Mouse (Mus musculus) spleen, adult 2 months (tissue): ENCODE data around the gene Slco4a1. TPM values are rescaled to one million over a fixed set of nuclear protein-coding genes. Genes with fewer than 3 reads are reported as not detected.

ENCODE experiments used
- DNase-seq, 2 experiments: peaks; one replicate each; pipeline versions ENCODE4 v3.0.0 to v3.0.0-alpha.2; 2012 to 2021; ENCODE audit warnings: low spot score in 2 of 2, low read depth in 1 of 2
- H3K27ac ChIP-seq: fragments of 200-500 bp; 2 replicates; pipeline ENCODE4 v1.5.1; 2012; ENCODE audit warnings: low read length, inconsistent platforms; ENCODE audit not compliant: insufficient read depth
- H3K27me3 ChIP-seq: fragments of 200-500 bp; 2 replicates; pipeline ENCODE4 v1.6.1; 2012; ENCODE audit warnings: mild to moderate bottlenecking, moderate library complexity, low read length, inconsistent platforms; ENCODE audit not compliant: control insufficient read depth, insufficient read depth
- H3K36me3 ChIP-seq: fragments of 200-500 bp; 2 replicates; pipeline ENCODE4 v1.6.1; 2012; ENCODE audit warnings: mild to moderate bottlenecking, low read length, inconsistent platforms; ENCODE audit not compliant: control insufficient read depth, insufficient read depth
- H3K4me1 ChIP-seq: fragments of 200-500 bp; 2 replicates; pipeline ENCODE4 v1.6.1; 2011; ENCODE audit warnings: inconsistent platforms; ENCODE audit not compliant: control insufficient read depth, insufficient read depth, insufficient read length
- H3K4me3 ChIP-seq: fragments of 200-500 bp; 2 replicates; pipeline ENCODE4 v1.5.1; 2011; ENCODE audit warnings: mild to moderate bottlenecking, inconsistent platforms; ENCODE audit not compliant: insufficient read depth, insufficient read length; ENCODE audit errors: extremely low read depth
- CTCF ChIP-seq: fragments of 200-500 bp; IDR thresholded peaks from 2 replicates; pipeline ENCODE4 v1.5.1; 2011; ENCODE audit warnings: mild to moderate bottlenecking, inconsistent platforms; ENCODE audit not compliant: insufficient read depth, insufficient read length, insufficient replicate concordance; ENCODE audit errors: extremely low read depth
- POLR2A ChIP-seq: fragments of 200-500 bp; IDR thresholded peaks from 2 replicates; pipeline ENCODE4 v1.6.1; 2011; ENCODE audit warnings: low read depth, low read length, inconsistent platforms
- WGBS: fragments of 180-500 bp; shearing (Covaris S2); methylation state at CpG from one replicate; pipeline ENCODE4 v1.1.7; 2018; 5-methylcytosine and 5-hydroxymethylcytosine counted together
- polyA plus RNA-seq: library from polyadenylated mRNA; depleted of rRNA; stranded (reverse); fragments of >200 nt; gene quantifications from 2 replicates; pipeline ENCODE4 v1.2.3, GENCODE M21; 2012; rRNA removed

Gene Slco4a1
- polyA plus RNA-seq, 1 experiment: 8.1 TPM

DNA sequence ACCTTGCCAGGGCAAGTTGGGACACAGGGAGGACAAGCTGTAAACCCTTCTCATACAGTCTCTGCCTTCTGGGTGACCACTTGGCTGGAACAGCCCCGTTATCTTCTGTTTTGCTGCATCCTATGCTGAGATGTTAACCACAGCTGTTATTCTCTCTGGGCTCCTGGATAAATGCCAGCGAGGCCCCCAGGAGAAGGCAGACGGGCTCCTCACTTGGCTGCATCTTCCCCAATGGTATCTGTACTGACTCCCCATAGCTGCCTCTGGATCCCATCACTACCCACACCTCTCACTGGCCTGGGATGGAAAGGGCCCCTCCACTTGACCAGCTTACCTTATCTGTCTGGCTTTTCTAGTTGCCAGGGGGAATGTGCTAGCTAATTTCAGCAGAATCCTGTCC, 57.0 kb downstream of the Slco4a1 start:
- DNase-seq: no peak
- no peaks in the 10 kb centered on the region for H3K4me1 ChIP-seq
- H3K4me3 ChIP-seq: no peak overlapping the region
- 72% methylated on average over 3 of the region's 3 CpGs for WGBS
- no peaks in the 10 kb centered on the region for H3K36me3 ChIP-seq
- no peak for TF ChIP-seq CTCF
- TF ChIP-seq POLR2A: no peak
- H3K27me3 ChIP-seq: no peaks in the 10 kb centered on the region
- H3K27ac ChIP-seq: no peak overlapping the region

- DNase-seq: no peak
- WGBS: 75% methylated on average over 4 of the region's 4 CpGs
- Histone ChIP-seq H3K27me3 (no peaks in the 10 kb centered on the region), H3K27ac (no peak overlapping the region), H3K4me1 (no peaks in the 10 kb centered on the region), H3K36me3 (no peaks in the 10 kb centered on the region), H3K4me3 (no peak overlapping the region)
- TF ChIP-seq POLR2A: no peak
- no peak for TF ChIP-seq CTCF
These were observed 57.8 kb downstream of the Slco4a1 start for GRCm38 (mm10) chr2:180513835-180514234.

- no peak for TF ChIP-seq POLR2A
- no peak for TF ChIP-seq CTCF
- WGBS: 68% methylated on average over 5 of the region's 5 CpGs
- 0 out of 2 replicates have a peak, but pooled peaks cover 2% of the 10 kb centered on the region for H3K27me3 ChIP-seq
These were observed 65.6 kb downstream of the Slco4a1 start for GRCm38 (mm10) chr2:180521437-180522221.

DNA sequence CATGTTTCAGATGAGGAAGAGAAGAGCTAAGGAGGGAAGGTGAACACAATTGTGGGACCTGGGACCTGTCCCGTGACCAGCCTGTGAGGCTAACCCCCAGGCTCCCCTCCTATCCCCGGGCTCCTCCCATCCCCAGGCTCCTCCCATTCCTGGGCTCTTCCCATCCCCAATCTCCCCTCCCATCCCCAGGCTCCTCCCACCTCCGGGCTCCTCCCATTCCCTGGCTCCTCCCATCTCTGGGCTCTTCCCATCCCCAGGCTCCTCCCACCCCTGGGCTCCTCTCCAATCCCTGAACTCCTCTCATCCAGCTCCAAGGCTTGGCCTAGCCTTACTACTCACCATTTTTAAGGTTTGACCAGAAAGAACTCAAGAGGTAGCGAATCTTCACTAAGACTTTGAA, 66.8 kb downstream of the Slco4a1 start:
- TF ChIP-seq POLR2A (no peak), CTCF (no peak)
- WGBS: 63% methylated on average over 4 of the region's 4 CpGs

More at GRCm38 (mm10) chr2:180521437-180522221, 65.6 kb downstream of the Slco4a1 start:
- Histone ChIP-seq H3K36me3 (no peaks in the 10 kb centered on the region), H3K27ac (no peak overlapping the region), H3K4me3 (no peak overlapping the region), H3K4me1 (no peaks in the 10 kb centered on the region)
- DNase-seq: no peak

More for the DNA sequence above, 66.8 kb downstream of the Slco4a1 start:
- DNase-seq: no peak
- H3K27me3 ChIP-seq: 0 out of 2 replicates have a peak, but pooled peaks cover 2% of the 10 kb centered on the region
- H3K27ac ChIP-seq: no peak overlapping the region
- no peaks in the 10 kb centered on the region for H3K36me3 ChIP-seq
- no peaks in the 10 kb centered on the region for H3K4me1 ChIP-seq
- no peak overlapping the region for H3K4me3 ChIP-seq

Other genes with a start within 250 kb of the Slco4a1 start
- gene Lama5, start 230.4 kb upstream of the Slco4a1 start, polyA plus RNA-seq: 8.4 and 12.2 TPM in 2 replicates
- 2,793 and 4,124 TPM in 2 replicates for gene Rps21, start 198.9 kb upstream of the Slco4a1 start, polyA plus RNA-seq
- 40.9 and 56.9 TPM in 2 replicates for gene Cables2, start 182.7 kb upstream of the Slco4a1 start, polyA plus RNA-seq
- gene Rbbp8nl, start 166.4 kb upstream of the Slco4a1 start, polyA plus RNA-seq: not detected in 2 replicates
- gene Gata5, start 121.5 kb upstream of the Slco4a1 start, polyA plus RNA-seq: 0.12 and 0.26 TPM in 2 replicates
- not detected in 2 replicates for gene Ntsr1, start 43.7 kb downstream of the Slco4a1 start, polyA plus RNA-seq
- gene Mrgbp, start 125.1 kb downstream of the Slco4a1 start, polyA plus RNA-seq: 30.8 and 41.2 TPM in 2 replicates
- 39.0 and 43.8 TPM in 2 replicates for gene Ogfr, start 133.0 kb downstream of the Slco4a1 start, polyA plus RNA-seq
- gene Col9a3, start 141.5 kb downstream of the Slco4a1 start, polyA plus RNA-seq: 1.9 and 2.3 TPM in 2 replicates
- not detected in 2 replicates for gene Tcfl5, start 186.5 kb downstream of the Slco4a1 start, polyA plus RNA-seq